Mouse (Mus musculus) testis, adult 2 months (tissue): ENCODE measurements around the gene Bri3.

Source experiments
- CTCF ChIP-seq: fragments of 200-500 bp; IDR thresholded peaks from 2 replicates; pipeline ENCODE4 v1.5.1; 2012; ENCODE audit warnings: low read depth, mild to moderate bottlenecking, inconsistent platforms, low read length, moderate library complexity; ENCODE audit not compliant: control insufficient read depth, insufficient read depth, insufficient replicate concordance
- POLR2A ChIP-seq: fragments of 200-500 bp; IDR thresholded peaks from 2 replicates; pipeline ENCODE4 v1.6.1; 2012; ENCODE audit warnings: low read depth, mild to moderate bottlenecking, inconsistent platforms, low read length, moderate library complexity; ENCODE audit not compliant: control insufficient read depth

- TF ChIP-seq POLR2A (no peak), CTCF (no peak)
These were observed 51.9 kb downstream of the Bri3 start for GRCm38 (mm10) chr5:144296090-144296604.
